Comparison of ENCODE assay signal across 7 mouse cellular contexts in the genomic region with DNA sequence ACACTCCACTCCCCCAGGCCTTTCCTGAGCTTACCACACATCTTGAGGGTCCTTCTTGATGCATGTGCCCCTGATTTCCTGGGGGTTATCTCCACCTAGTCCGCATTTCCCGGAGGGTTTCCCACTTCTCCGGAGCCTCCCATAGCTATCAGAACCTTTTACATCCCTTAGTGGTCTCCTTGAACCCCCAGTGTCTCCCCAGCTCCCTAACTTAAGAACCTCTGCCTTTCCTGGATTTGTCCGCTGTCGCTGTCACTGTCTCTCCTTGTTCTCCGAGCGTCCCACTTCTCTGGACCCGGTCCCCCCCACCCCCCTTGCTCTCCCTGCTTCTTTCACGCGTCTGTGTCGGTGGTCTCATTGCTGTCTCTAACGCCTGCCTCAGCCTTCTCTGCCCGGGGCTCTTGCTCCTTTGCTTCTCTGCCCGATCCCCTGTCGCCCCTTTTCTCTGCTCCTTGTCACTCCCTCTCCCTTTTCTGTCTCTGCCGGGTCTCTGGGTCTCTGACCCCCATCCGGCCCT. TPM values are rescaled to one million over a fixed set of nuclear protein-coding genes. Genes with fewer than 3 reads are reported as not detected.
A peak's percentile ranks its signal among the peaks of the same experiment; 100 is the strongest.
DNase-seq lines count a peak whose midpoint lies in the region; ATAC-seq and TF ChIP-seq lines count a peak whose summit lies in the region.

No protein-coding gene starts in this region.

- TF ChIP-seq CTCF in spleen, adult 2 months (IDR thresholded peaks at IDR 0.05; ENCODE audit: extremely low read depth, insufficient read depth, insufficient read length, insufficient replicate concordance): no peak

- H3K4me2 ChIP-seq in forebrain, embryonic 12.5 days: peak overlapping the region; percentile 70
- peak overlapping the region; percentile 98 for H3K4me2 ChIP-seq in liver, embryonic 13.5 days

- H3K9ac ChIP-seq in forebrain, embryonic 12.5 days: peak overlapping the region; percentile 99
- H3K9ac ChIP-seq in liver, embryonic 13.5 days: peak overlapping the region; percentile 94

- H3K4me1 ChIP-seq in spleen, adult 2 months (ENCODE audit: control insufficient read depth, insufficient read depth, insufficient read length): peaks cover 2% of the 10 kb centered on the region; the same call in 1 of the 2 replicates
- H3K4me1 ChIP-seq in forebrain, embryonic 12.5 days: peaks cover 76% of the 10 kb centered on the region
- peaks cover 73% of the 10 kb centered on the region for H3K4me1 ChIP-seq in liver, embryonic 13.5 days (replicated peaks)

- peak overlapping the region; percentile 96 for H3K4me3 ChIP-seq in spleen, adult 2 months (ENCODE audit: extremely low read depth, insufficient read depth, insufficient read length)
- H3K4me3 ChIP-seq in forebrain, embryonic 12.5 days (replicated peaks): peak overlapping the region; percentile 91
- H3K4me3 ChIP-seq in liver, embryonic 13.5 days (replicated peaks): peak overlapping the region; percentile 71

- no peaks in the 10 kb centered on the region for H3K27me3 ChIP-seq in spleen, adult 2 months (ENCODE audit: control insufficient read depth, insufficient read depth, low read length)
- H3K27me3 ChIP-seq in forebrain, embryonic 12.5 days: no peaks in the 10 kb centered on the region
- peaks cover 11% of the 10 kb centered on the region; the same call in 1 of the 2 replicates for H3K27me3 ChIP-seq in liver, embryonic 13.5 days

- H3K9me3 ChIP-seq in forebrain, embryonic 12.5 days: no peaks in the 10 kb centered on the region
- H3K9me3 ChIP-seq in liver, embryonic 13.5 days (replicated peaks): no peaks in the 10 kb centered on the region

- intact Hi-C loops in left cerebral cortex, postnatal 14 days (cut with DNase I): no loop called here

- H3K27ac ChIP-seq in spleen, adult 2 months (ENCODE audit: insufficient read depth, low read length): peak overlapping the region; percentile 88; the same call in 1 of the 2 replicates
- H3K27ac ChIP-seq in forebrain, embryonic 12.5 days: peak overlapping the region; percentile 93
- H3K27ac ChIP-seq in liver, embryonic 13.5 days: peak overlapping the region; percentile 50; the same call in 1 of the 2 replicates

- H3K36me3 ChIP-seq in spleen, adult 2 months (ENCODE audit: control insufficient read depth, insufficient read depth, low read length): no peaks in the 10 kb centered on the region
- H3K36me3 ChIP-seq in forebrain, embryonic 12.5 days (replicated peaks): no peaks in the 10 kb centered on the region
- no peaks in the 10 kb centered on the region for H3K36me3 ChIP-seq in liver, embryonic 13.5 days

- no peak for TF ChIP-seq POLR2A in spleen, adult 2 months (IDR thresholded peaks at IDR 0.05; ENCODE audit: low read depth, low read length)

- WGBS in spleen, adult 2 months: under 1% methylated on average over 17 of the region's 17 CpGs
- 2% methylated on average over 17 of the region's 17 CpGs for WGBS in forebrain, embryonic 12.5 days
- under 1% methylated on average over 17 of the region's 17 CpGs for WGBS in liver, embryonic 13.5 days (ENCODE audit: insufficient replicate concordance)

- ATAC-seq in forebrain, embryonic 12.5 days (ENCODE audit: low FRiP score): no peak
- ATAC-seq in liver, embryonic 13.5 days (ENCODE audit: low read depth): no peak

- DNase-seq in spleen, adult 2 months (ENCODE audit: low read depth in 1 of 2, low spot score in 2 of 2): no peak
- no peak for DNase-seq in spleen, postnatal 14 days (ENCODE audit: low spot score in 2 of 2)
- DNase-seq in liver, embryonic 13.5 days: no peak
- peak; percentile 31 for DNase-seq in yolk sac, embryonic 10.5 days (ENCODE audit: low spot score)
- no peak for DNase-seq in right cerebral cortex, postnatal 36 days (ENCODE audit: low spot score in 2 of 2)
- DNase-seq in left cerebral cortex, postnatal 14 days (ENCODE audit: low spot score in 2 of 2): no peak

RNA-seq across cellular contexts. Expression of a gene that starts 53.6 kb away (rescaled TPM):
- polyA plus RNA-seq in spleen, adult 2 months (2012; rRNA removed): 100 and 116 TPM in 2 replicates
- polyA plus RNA-seq in forebrain, embryonic 12.5 days (2016; fragmentation: Nextera tagmentation; extraction: Ambion mirVana): 61.4 and 95.4 TPM in 2 replicates
- 58.3 and 60.1 TPM in 2 replicates for polyA plus RNA-seq in liver, embryonic 13.5 days (2015; fragmentation: Nextera tagmentation; extraction: Ambion mirVana)
- 10 to 100 TPM; 24.1 to 24.2 TPM for total RNA-seq in left cerebral cortex, postnatal 14 days (2021)
